Mouse (Mus musculus): ENCODE measurements at regions not wholly inside any gene's neighbourhood (a gene's known extent, or its start where the extent isn't known, plus 50 kb on each side); places are given as distances from the start of the nearest gene placed in this dataset.

DNA sequence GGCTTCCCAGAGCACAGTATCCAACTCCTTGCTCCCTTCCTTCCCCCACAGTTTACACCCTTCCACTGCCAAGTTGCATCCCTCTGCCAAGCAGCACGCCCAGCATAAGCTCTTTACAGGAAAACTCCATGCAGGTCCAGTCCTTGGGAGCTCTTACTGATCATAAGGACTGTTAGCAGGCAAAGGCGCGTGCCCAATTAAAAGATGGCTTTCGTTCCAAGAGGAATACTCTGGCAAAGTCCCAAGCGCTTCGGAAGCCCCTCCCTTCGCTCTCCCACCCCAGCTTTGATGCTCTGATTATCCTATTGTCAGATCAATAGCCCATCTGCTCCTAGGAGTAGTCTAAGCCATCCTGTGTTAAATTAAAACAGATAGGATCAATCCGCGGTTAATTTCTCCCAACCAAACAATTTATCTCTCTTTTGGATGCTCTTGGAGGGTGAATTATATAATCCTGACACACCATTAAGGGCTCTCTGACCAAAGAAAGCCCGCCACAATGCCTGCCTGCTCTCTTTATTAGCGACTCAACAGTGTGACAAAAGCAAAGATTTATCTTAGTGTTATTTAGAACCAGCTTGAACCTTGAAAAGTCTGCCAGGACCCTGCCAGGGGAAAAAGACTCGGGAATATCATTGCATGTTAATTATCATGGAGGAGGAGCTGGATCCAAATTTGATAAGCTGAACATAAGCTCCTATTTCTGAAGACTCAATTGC, 312.5 kb downstream of the Gsdmc2 start:
- TF ChIP-seq POLR2A (IDR thresholded peaks at IDR 0.05; ENCODE audit: control insufficient read depth, low read depth, low read length) (no peak), CTCF (IDR thresholded peaks at IDR 0.05; ENCODE audit: control insufficient read depth, insufficient read depth, insufficient replicate concordance, low read depth, low read length) (no peak)
- no peaks in the 10 kb centered on the region for H3K27me3 ChIP-seq (ENCODE audit: control insufficient read depth, insufficient read depth, low read length)
- no peak overlapping the region for H3K4me3 ChIP-seq (ENCODE audit: control insufficient read depth, low read depth, low read length)
- no peaks in the 10 kb centered on the region for H3K36me3 ChIP-seq (ENCODE audit: control insufficient read depth, insufficient read depth, low read length)
- H3K27ac ChIP-seq (ENCODE audit: control insufficient read depth, insufficient read depth, low read depth, low read length) = no peak overlapping the region
- H3K4me1 ChIP-seq (ENCODE audit: control insufficient read depth, insufficient read depth, low read length) = no peaks in the 10 kb centered on the region

DNA sequence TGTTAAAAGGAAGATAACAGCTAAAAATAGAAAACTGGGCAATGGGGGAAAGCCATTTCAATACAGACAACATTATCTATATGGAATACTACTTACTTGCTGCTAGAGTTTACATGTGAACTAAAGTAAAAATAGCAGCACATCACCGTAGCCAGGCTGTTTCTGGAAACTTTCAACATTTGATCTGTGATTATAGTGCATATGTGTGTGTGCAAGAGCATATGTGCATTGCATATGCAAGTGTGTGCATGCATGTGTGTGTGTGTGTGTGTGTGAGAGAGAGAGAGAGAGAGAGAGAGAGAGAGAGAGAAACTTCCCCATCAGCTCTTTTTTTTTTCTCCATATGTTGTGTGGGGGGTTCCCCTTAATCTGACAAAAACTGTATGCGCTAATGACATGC, 317.7 kb downstream of the Gsdmc2 start:
- no peaks in the 10 kb centered on the region for H3K27me3 ChIP-seq (ENCODE audit: control insufficient read depth, insufficient read depth, low read length)
- H3K27ac ChIP-seq (ENCODE audit: control insufficient read depth, insufficient read depth, low read depth, low read length) = no peak overlapping the region
- TF ChIP-seq POLR2A (IDR thresholded peaks at IDR 0.05; ENCODE audit: control insufficient read depth, low read depth, low read length) (no peak), CTCF (IDR thresholded peaks at IDR 0.05; ENCODE audit: control insufficient read depth, insufficient read depth, insufficient replicate concordance, low read depth, low read length) (no peak)
- H3K36me3 ChIP-seq (ENCODE audit: control insufficient read depth, insufficient read depth, low read length) = no peaks in the 10 kb centered on the region
- no peaks in the 10 kb centered on the region for H3K4me1 ChIP-seq (ENCODE audit: control insufficient read depth, insufficient read depth, low read length)
- no peak overlapping the region for H3K4me3 ChIP-seq (ENCODE audit: control insufficient read depth, low read depth, low read length)

DNA sequence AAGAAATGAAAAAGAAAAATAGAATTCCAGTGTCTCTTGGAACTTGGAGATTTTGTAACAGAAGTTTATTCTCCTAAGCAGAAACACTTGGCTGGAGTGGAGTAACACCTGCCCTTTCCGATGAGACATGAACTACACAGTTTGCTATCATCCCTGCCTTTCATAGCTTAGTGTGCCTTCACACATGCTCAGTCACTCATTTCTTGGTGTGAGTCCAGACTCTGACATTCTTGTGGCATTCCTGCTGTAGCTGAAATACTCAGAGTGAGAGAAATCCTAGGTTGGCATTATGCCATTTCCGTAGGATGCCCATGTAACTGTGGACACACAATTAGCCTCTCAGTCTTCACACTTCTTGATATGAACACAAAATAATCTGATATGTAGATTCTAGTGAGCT, 318.2 kb downstream of the Gsdmc2 start:
- H3K4me3 ChIP-seq (ENCODE audit: control insufficient read depth, low read depth, low read length) = no peak overlapping the region
- H3K4me1 ChIP-seq (ENCODE audit: control insufficient read depth, insufficient read depth, low read length) = no peaks in the 10 kb centered on the region
- H3K27ac ChIP-seq (ENCODE audit: control insufficient read depth, insufficient read depth, low read depth, low read length) = no peak overlapping the region
- TF ChIP-seq POLR2A (IDR thresholded peaks at IDR 0.05; ENCODE audit: control insufficient read depth, low read depth, low read length) = no peak
- TF ChIP-seq CTCF (IDR thresholded peaks at IDR 0.05; ENCODE audit: control insufficient read depth, insufficient read depth, insufficient replicate concordance, low read depth, low read length) = no peak
- H3K27me3 ChIP-seq (ENCODE audit: control insufficient read depth, insufficient read depth, low read length) = no peaks in the 10 kb centered on the region
- H3K36me3 ChIP-seq (ENCODE audit: control insufficient read depth, insufficient read depth, low read length) = no peaks in the 10 kb centered on the region

DNA sequence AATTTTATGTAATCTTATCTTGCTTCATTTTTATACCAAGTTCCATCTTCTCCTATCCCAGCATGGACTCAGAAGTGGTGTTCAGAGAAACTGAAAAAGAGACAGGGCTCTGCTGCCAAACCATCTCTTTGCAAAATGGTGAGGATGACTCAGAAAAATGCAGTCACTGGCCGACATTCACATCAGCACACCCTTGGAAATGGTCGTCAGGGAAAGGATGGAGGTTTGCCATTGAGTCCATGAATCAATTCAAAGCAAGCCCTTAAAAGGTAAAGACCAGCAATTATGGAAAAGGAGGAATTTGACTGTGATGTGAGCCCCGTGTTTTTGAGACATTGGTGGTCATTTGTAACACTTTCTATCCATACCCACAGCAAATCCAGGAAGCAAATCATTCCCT, 327.7 kb downstream of the Gsdmc2 start:
- H3K4me1 ChIP-seq (ENCODE audit: control insufficient read depth, insufficient read depth, low read length) = no peaks in the 10 kb centered on the region
- H3K36me3 ChIP-seq (ENCODE audit: control insufficient read depth, insufficient read depth, low read length) = no peaks in the 10 kb centered on the region
- no peaks in the 10 kb centered on the region for H3K27me3 ChIP-seq (ENCODE audit: control insufficient read depth, insufficient read depth, low read length)
- TF ChIP-seq CTCF (IDR thresholded peaks at IDR 0.05; ENCODE audit: control insufficient read depth, insufficient read depth, insufficient replicate concordance, low read depth, low read length) (no peak), POLR2A (IDR thresholded peaks at IDR 0.05; ENCODE audit: control insufficient read depth, low read depth, low read length) (no peak)
- H3K27ac ChIP-seq (ENCODE audit: control insufficient read depth, insufficient read depth, low read depth, low read length) = no peak overlapping the region
- H3K4me3 ChIP-seq (ENCODE audit: control insufficient read depth, low read depth, low read length) = no peak overlapping the region

DNA sequence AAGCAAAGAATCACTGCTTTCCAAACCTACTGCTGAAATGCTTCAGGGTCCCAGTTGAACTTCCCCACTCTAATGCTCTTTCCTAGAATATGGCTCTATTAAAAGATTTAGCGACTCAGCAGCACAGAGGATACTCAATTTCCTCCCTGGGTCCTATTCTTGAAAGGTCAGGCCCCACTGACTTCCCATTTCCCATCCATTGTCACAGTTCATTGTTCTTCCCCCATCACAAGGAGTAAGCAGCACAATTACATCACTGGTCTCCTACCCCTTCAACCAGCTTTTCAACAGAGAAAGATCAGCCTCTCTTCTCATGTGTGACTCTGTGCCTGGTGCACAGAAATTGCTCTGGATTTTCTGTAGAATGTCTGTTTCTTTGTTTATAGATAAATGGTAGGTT, 344.5 kb downstream of the Gsdmc2 start:
- H3K4me1 ChIP-seq (ENCODE audit: control insufficient read depth, insufficient read depth, low read length) = no peaks in the 10 kb centered on the region
- TF ChIP-seq POLR2A (IDR thresholded peaks at IDR 0.05; ENCODE audit: control insufficient read depth, low read depth, low read length) = no peak
- no peak for TF ChIP-seq CTCF (IDR thresholded peaks at IDR 0.05; ENCODE audit: control insufficient read depth, insufficient read depth, insufficient replicate concordance, low read depth, low read length)
- H3K27ac ChIP-seq (ENCODE audit: control insufficient read depth, insufficient read depth, low read depth, low read length) = no peak overlapping the region

DNA sequence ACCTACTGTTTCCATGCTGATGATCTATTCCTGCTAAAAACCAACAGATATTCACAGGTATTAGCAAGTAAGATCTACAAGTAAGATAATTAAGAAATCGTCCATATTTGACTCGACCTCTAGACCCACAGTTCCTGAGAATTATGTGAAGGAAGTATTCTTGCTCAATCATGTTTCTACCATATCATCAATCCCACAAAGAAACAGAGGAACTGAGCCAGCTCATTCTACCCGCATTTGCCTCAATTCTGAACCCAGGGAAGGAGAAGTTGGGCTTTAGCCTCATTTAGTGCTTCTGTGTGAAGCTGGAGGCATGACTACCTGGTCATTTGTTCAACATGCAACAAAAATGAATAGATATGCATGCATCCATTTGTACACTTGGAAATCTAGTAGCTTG, 346.5 kb downstream of the Gsdmc2 start:
- H3K27me3 ChIP-seq (ENCODE audit: control insufficient read depth, insufficient read depth, low read length) = no peaks in the 10 kb centered on the region
- H3K27ac ChIP-seq (ENCODE audit: control insufficient read depth, insufficient read depth, low read depth, low read length) = no peak overlapping the region
- no peaks in the 10 kb centered on the region for H3K36me3 ChIP-seq (ENCODE audit: control insufficient read depth, insufficient read depth, low read length)
- H3K4me3 ChIP-seq (ENCODE audit: control insufficient read depth, low read depth, low read length) = no peak overlapping the region
- TF ChIP-seq POLR2A (IDR thresholded peaks at IDR 0.05; ENCODE audit: control insufficient read depth, low read depth, low read length) (no peak), CTCF (IDR thresholded peaks at IDR 0.05; ENCODE audit: control insufficient read depth, insufficient read depth, insufficient replicate concordance, low read depth, low read length) (no peak)
- no peaks in the 10 kb centered on the region for H3K4me1 ChIP-seq (ENCODE audit: control insufficient read depth, insufficient read depth, low read length)

More for the DNA sequence above, 344.5 kb downstream of the Gsdmc2 start:
- H3K36me3 ChIP-seq (ENCODE audit: control insufficient read depth, insufficient read depth, low read length) = no peaks in the 10 kb centered on the region
- no peaks in the 10 kb centered on the region for H3K27me3 ChIP-seq (ENCODE audit: control insufficient read depth, insufficient read depth, low read length)
- H3K4me3 ChIP-seq (ENCODE audit: control insufficient read depth, low read depth, low read length) = no peak overlapping the region

DNA sequence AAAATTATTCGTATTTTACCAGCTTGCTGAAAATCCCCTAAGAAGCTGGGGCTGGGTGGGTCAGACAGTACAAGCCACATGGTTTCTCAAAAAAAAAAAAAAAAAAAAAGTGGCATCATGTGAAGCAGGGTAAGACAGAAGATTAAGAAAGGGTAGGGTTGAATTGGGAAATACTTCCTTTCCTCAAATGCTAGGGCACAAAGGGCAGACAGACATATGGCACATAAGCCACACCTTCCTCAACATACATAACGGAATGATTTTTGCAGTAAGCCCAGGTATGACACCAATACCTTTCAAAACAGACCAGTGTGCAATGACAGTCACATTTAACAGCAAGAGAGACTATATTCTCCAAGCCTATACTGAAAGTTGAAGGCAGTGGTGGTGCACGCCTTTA, 347.8 kb downstream of the Gsdmc2 start:
- Histone ChIP-seq H3K27ac (ENCODE audit: control insufficient read depth, insufficient read depth, low read depth, low read length) (no peak overlapping the region), H3K4me1 (ENCODE audit: control insufficient read depth, insufficient read depth, low read length) (no peaks in the 10 kb centered on the region), H3K36me3 (ENCODE audit: control insufficient read depth, insufficient read depth, low read length) (no peaks in the 10 kb centered on the region), H3K4me3 (ENCODE audit: control insufficient read depth, low read depth, low read length) (no peak overlapping the region), H3K27me3 (ENCODE audit: control insufficient read depth, insufficient read depth, low read length) (no peaks in the 10 kb centered on the region)
- TF ChIP-seq POLR2A (IDR thresholded peaks at IDR 0.05; ENCODE audit: control insufficient read depth, low read depth, low read length) (no peak), CTCF (IDR thresholded peaks at IDR 0.05; ENCODE audit: control insufficient read depth, insufficient read depth, insufficient replicate concordance, low read depth, low read length) (no peak)

Data from testis, adult 2 months (tissue).